Mouse (Mus musculus) bone marrow macrophage, adult 2 months (primary cell): ENCODE results near the gene Plcd3.

Experiments
- CTCF ChIP-seq: IDR thresholded peaks from 2 replicates; pipeline ENCODE4 v1.5.1; 2012; ENCODE audit warnings: low read depth, mild to moderate bottlenecking, low read length, moderate library complexity
- POLR2A ChIP-seq: IDR thresholded peaks from 2 replicates; pipeline ENCODE4 v1.6.1; 2012; ENCODE audit warnings: mild to moderate bottlenecking, low read depth, low read length, borderline replicate concordance

DNA sequence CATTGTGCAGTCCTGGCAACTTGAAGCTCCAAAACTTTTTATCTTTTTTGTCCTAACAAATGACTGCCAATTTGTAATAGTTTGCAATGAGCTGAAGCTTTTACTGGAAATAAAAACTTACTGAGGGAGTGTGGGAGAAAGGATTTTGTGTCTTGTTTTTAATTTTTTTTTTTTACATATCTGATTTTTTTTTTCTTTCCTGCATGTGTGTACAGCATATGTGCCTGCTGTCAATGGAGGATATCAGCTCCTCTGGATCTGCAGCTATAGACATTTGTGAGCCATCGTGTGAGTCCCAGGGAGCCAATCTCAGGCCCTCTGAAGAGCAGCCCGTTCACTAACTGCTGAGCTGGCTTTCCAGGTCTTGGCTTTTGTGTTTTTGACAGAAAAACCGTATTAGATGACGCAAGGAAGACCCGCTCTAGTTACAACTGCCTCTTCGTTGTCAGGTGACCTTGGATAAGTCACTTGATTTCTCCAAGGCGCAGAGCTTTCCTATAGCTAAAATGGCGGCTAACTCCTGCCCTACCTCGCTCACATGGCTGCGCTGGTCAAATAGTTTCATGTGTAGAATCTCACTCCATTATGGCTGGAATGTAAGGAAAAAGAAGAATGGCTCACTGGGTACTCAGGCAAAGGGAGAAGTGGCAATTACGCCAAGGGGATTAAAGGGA is 12.9 kb upstream of the Plcd3 start:
- TF ChIP-seq CTCF (no peak), POLR2A (no peak)
